Mouse (Mus musculus) adrenal gland, postnatal 14 days (tissue): ENCODE data around the gene Tekt5. TPM values are rescaled to one million over a fixed set of nuclear protein-coding genes. Genes with fewer than 3 reads are reported as not detected.
A peak's percentile ranks its signal among the peaks of the same experiment; 100 is the strongest.

Source experiments
- DNase-seq: peaks from one replicate; pipeline ENCODE4 v3.0.0; 2021; ENCODE audit warnings: mixed read lengths
- total RNA-seq: library from RNA; stranded (reverse); gene quantifications from 2 replicates; pipeline ENCODE4 v1.2.3, GENCODE M21; 2021

Gene Tekt5
- total RNA-seq, 1 experiment from 2014 or later, result not detected

DNA sequence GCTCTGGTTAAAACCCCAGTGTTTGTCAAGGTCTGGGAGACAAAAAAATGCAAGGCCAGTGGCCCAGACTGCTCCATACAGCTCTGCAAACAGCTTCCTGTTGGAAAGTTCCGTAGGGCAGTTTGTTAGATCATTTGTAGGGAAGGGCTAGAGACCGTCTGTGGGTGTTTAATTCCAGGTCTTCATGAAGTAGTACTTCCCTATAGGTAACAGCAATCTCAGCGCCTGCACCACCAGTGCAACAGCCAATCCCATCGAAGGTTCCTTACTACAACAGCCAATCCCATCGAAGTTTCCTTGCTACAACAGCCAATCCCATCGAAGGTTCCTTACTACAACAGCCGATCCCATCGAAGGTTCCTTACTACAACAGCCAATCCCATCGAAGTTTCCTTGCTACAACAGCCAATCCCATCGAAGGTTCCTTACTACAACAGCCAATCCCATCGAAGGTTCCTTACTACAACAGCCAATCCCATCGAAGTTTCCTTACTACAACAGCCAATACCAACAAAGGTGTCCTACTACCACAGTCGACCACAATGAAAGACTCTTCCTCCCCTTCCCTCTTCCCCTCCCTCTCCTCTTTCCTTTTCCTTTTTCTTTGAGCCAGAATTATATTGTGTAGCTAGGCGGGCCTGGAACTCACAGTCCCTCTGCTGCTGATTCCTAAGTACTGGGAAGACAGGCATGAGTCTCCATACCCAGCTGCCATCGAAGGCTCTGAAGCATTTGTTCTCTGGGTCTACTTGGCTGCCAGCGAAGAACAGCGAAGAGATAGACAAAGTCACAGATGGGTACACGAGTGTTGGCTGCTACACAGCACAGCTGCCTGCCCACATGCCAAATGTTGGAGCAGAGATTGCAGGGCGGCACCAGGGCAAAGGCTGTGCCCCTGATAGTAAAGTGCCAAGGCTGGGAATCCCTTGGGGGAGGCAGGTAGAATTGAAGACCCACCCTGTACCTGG, 58.6 kb downstream of the Tekt5 start:
- DNase-seq, result peak; percentile 24

DNA sequence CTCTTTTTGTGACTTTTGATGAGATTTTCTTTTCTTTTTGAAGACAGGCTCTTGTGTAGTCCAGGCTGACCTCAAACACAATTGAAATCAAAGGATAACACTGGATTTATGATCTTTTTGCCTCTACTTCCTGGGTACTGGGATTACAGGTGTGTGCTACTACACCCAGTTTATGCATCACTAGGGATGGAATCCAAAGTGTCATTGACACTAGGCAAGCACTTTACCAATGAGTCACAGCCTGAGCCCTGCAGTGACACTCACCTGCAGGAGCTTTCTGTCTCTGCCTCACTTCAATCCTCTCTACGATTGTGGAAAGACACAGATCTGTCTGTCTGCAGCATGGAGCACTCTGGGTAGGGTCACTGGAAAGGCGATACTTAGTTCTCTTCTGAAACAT, 59.3 kb downstream of the Tekt5 start:
- no peak for DNase-seq

GRCm38 (mm10) chr16:10332732-10333131, 62.6 kb downstream of the Tekt5 start:
- no peak for DNase-seq

GRCm38 (mm10) chr16:10330586-10331495, 64.4 kb downstream of the Tekt5 start:
- no peak for DNase-seq

GRCm38 (mm10) chr16:10327563-10328333, 67.5 kb downstream of the Tekt5 start:
- no peak for DNase-seq

GRCm38 (mm10) chr16:10319914-10320569, 75.2 kb downstream of the Tekt5 start:
- no peak for DNase-seq

- DNase-seq, result no peak
Observed at GRCm38 (mm10) chr16:10317197-10317544, 78.1 kb downstream of the Tekt5 start.

DNA sequence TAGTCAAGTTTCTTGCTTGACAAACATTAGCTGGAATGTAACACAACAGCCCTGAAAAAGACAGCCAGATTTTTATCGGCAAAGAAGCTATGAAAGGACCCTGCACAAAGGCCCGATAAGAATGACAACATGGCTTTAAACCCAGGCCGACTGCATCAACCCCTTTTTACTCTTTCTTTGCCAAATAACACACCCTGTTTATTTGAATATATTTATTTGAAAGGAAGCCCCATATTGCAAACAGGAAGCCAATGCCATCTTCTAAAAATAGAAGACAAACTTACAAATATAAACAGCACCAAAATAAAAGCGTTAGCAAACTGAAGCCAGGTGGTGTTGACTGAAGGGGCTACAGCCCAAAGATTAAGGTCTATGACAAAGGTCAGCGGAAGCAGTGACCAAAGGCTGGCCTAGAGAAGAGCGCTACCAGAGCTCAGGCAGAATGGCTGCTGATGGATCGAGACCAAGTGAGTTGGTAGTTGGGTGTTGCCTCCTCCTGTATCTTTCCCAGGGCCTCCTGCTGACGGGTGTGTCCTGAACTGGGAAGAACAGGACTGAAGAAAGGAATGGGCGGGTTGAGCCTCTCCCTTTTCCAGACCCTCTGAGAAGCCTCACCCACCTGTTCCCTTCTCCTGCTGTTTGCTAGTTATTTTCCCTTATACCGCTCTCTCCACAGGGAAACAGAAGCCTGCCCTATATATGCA, 78.6 kb downstream of the Tekt5 start:
- DNase-seq, result no peak

DNA sequence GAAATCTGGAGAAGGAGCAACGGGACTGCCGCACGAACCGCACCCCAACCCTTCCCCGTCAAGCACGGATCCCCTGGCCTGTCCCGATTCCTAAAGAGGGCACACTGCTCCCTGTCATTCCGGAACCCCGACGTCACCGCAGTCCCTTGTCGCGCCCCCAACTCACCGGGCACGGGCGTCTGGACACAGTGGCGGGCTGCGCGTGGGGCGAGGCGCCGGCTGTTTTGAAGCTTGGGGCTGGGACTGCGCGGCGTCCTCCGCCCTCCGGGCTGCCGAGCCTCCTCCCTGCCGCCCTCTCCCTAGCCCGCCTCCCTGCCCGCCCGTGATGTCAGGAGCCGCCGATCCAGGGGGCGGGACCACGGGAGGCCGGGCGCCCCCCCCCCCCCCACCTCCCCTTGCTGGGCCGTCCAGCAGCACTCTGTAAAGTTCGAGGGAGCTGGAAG, 81.6 kb downstream of the Tekt5 start, which contains the start of gene Emp2:
Emp2 (minus strand) TSS at position 323 of the 443 bp plus-strand sequence.
- peak; percentile 80 for DNase-seq

DNA sequence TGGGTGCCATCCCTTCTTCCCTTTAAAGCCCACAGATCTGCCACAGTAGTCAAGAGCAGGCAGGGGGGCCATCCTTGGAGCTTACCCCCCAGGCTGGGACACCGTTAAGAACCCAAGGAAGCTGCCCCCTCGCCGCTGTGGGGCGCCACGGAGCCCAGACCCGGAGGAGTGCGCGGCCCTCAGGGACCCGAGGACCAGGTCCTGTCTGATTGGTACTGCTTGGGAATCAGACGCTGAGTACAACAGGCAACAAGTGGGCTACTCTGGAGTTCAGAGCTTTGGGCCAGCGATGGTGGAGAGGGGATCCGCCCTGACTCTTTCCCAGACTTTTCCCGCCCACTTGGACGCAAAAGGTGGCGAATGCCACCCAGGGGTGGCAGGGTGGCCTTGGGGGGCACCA, 82.1 kb downstream of the Tekt5 start:
- DNase-seq, result peak; percentile 36

DNA sequence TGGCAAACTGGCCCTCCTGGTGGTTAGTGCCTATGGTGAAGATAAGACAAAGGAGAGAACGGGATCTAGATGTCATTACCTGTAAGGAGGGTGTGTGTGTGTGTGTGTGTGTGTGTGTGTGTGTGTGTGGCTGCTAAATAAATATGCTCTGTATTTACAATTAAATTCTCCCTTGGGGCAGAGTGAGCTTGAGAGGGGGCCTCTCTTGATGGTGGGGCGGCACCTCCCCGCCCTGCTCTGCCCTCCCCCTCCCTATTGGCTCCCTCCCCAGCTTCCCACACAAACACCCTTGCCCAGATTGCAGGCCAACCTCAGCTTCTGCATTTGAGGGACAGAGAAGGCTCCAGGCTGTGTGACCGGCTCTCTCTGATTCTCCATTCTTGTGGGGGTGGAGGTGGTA, 83.3 kb downstream of the Tekt5 start:
- no peak for DNase-seq

DNA sequence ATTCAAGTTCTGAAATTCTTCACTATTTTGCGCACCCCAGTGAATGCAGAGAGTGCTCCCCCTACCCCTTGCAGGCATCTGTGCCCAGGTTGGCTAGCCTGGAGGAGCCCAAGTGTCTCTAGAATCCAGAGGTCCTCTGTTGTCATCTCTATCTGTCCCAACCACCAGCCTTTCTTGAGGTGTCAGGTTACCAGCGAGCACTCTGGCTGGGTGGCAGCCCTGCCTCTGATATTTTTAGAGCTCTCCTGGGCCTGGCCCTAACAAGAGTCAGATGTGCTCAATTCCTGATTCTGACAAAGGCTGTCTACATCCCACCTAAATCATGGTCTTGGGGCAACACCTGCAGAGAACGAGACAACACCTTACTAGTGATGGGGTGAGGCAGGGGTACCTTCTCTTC, 84.2 kb downstream of the Tekt5 start:
- no peak for DNase-seq

- DNase-seq, result no peak
Observed at GRCm38 (mm10) chr16:10310507-10310906, 84.8 kb downstream of the Tekt5 start.

Other genes starting within 250 kb of the Tekt5 start
- not detected in 2 replicates for gene Rpl39l, start 225.3 kb downstream of the Tekt5 start, total RNA-seq
- 0.26 and 0.74 TPM in 2 replicates for gene Atf7ip2, start 202.8 kb downstream of the Tekt5 start, total RNA-seq
- gene Emp2, start 81.5 kb downstream of the Tekt5 start, total RNA-seq, result 8.3 and 8.5 TPM in 2 replicates
- 23.1 and 25.6 TPM in 2 replicates for gene Nubp1, start 16.5 kb upstream of the Tekt5 start, total RNA-seq
- gene Tvp23a, start 51.9 kb upstream of the Tekt5 start, total RNA-seq, result 1.6 and 2.3 TPM in 2 replicates
- 1.2 and 8.1 TPM in 2 replicates for gene Ciita, start 84.6 kb upstream of the Tekt5 start, total RNA-seq
- 16.7 and 17.4 TPM in 2 replicates for gene Dexi, start 147.6 kb upstream of the Tekt5 start, total RNA-seq
- gene Clec16a, start 149.8 kb upstream of the Tekt5 start, total RNA-seq, result 37.0 and 42.8 TPM in 2 replicates